Mouse (Mus musculus) liver, embryonic 15.5 days (tissue): ENCODE data around the gene Clcn2. TPM values are rescaled to one million over a fixed set of nuclear protein-coding genes. Genes with fewer than 3 reads are reported as not detected.

ENCODE experiments used
- ATAC-seq: fragments of 200-750 bp; cut with Nextera tagmentation; 2 replicates; pipeline ENCODE4 v1.8.0; 2017; ENCODE audit warnings: moderate number of reproducible peaks, mild to moderate bottlenecking, moderate library complexity; ENCODE audit not compliant: insufficient read depth
- H3K27ac ChIP-seq: fragments of 300-500 bp; sonication (generic); replicated peaks from 2 replicates; pipeline ENCODE4 v1.5.1; 2015; ENCODE audit warnings: mild to moderate bottlenecking, inconsistent platforms
- H3K27me3 ChIP-seq: fragments of 300-500 bp; sonication (generic); 2 replicates; pipeline ENCODE4 v1.6.1; 2015; ENCODE audit warnings: mild to moderate bottlenecking, inconsistent platforms
- H3K36me3 ChIP-seq: fragments of 300-500 bp; sonication (generic); replicated peaks from 2 replicates; pipeline ENCODE4 v1.6.1; 2015; ENCODE audit warnings: moderate library complexity, mild to moderate bottlenecking, inconsistent platforms
- H3K4me1 ChIP-seq: fragments of 300-500 bp; sonication (generic); replicated peaks from 2 replicates; pipeline ENCODE4 v1.6.1; 2015; ENCODE audit warnings: inconsistent platforms
- H3K4me2 ChIP-seq: fragments of 300-500 bp; sonication (generic); 2 replicates; pipeline ENCODE4 v1.6.1; 2015; ENCODE audit warnings: moderate library complexity, mild to moderate bottlenecking, inconsistent platforms
- H3K4me3 ChIP-seq: fragments of 300-500 bp; sonication (generic); replicated peaks from 2 replicates; pipeline ENCODE4 v1.5.1; 2015; ENCODE audit warnings: mild to moderate bottlenecking, inconsistent platforms
- H3K9ac ChIP-seq: fragments of 300-500 bp; sonication (generic); 2 replicates; pipeline ENCODE4 v1.6.1; 2015; ENCODE audit warnings: moderate library complexity, mild to moderate bottlenecking, inconsistent platforms
- H3K9me3 ChIP-seq: fragments of 300-500 bp; sonication (generic); replicated peaks from 2 replicates; pipeline ENCODE4 v1.6.1; 2016; ENCODE audit warnings: inconsistent platforms
- WGBS: fragments of 180-500 bp; shearing (Covaris S2); methylation state at CpG from one replicate; pipeline ENCODE4 v1.1.7; 2015; ENCODE audit warnings: mixed read lengths; ENCODE audit not compliant: insufficient replicate concordance; 5-methylcytosine and 5-hydroxymethylcytosine counted together
- polyA plus RNA-seq: library from polyadenylated mRNA; unstranded; fragments of >200 nt; fragmentation: Nextera tagmentation; extraction: Ambion mirVana; gene quantifications from 2 replicates; pipeline ENCODE4 v1.2.1, GENCODE M21; 2015

Gene Clcn2
- polyA plus RNA-seq, 1 experiment from 2014 or later: 9.5 TPM

GRCm38 (mm10) chr16:20722736-20723135, 5.2 kb upstream of the Clcn2 start:
- H3K9ac ChIP-seq: no peak overlapping the region
- WGBS: 65% methylated on average over 4 of the region's 4 CpGs
- no peak overlapping the region for H3K27ac ChIP-seq
- no peaks in the 10 kb centered on the region for H3K9me3 ChIP-seq
- no peak overlapping the region for H3K4me2 ChIP-seq
- H3K4me3 ChIP-seq: no peak overlapping the region
- 0 out of 2 replicates have a peak, but pooled peaks cover 19% of the 10 kb centered on the region for H3K27me3 ChIP-seq
- H3K4me1 ChIP-seq: peaks cover 22% of the 10 kb centered on the region
- ATAC-seq: no peak
- H3K36me3 ChIP-seq: peaks cover 23% of the 10 kb centered on the region

DNA sequence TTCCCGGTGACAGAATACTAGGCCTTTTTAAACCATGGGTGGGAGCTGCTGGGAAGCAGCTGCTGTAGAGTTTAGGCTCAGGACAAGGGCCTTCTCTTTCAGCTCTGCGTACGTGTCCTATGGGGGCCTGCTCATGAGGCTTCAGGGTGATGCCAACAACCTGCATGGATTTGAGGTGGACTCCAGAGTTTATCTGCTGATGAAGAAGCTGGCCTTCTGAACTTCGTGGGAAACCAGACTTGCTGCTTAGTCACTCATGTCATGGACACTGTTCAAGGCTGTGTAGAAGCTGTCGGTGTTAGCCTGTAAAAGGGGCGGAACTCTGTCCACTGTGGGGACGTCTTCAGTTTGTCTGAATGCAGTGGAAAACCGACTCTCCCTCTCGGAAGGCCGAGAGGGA, 4.3 kb upstream of the Clcn2 start:
- H3K27me3 ChIP-seq: 0 out of 2 replicates have a peak, but pooled peaks cover 16% of the 10 kb centered on the region
- H3K4me3 ChIP-seq: no peak overlapping the region
- no peaks in the 10 kb centered on the region for H3K9me3 ChIP-seq
- WGBS: 74% methylated on average over 10 of the region's 10 CpGs
- H3K9ac ChIP-seq: no peak overlapping the region
- H3K27ac ChIP-seq: no peak overlapping the region
- H3K36me3 ChIP-seq: peaks cover 23% of the 10 kb centered on the region
- H3K4me2 ChIP-seq: no peak overlapping the region
- ATAC-seq: no peak
- H3K4me1 ChIP-seq: peaks cover 28% of the 10 kb centered on the region

- peak overlapping the region; percentile 91 for H3K27ac ChIP-seq
- H3K4me2 ChIP-seq: peak overlapping the region; percentile 100
- peak overlapping the region; percentile 74 for H3K9ac ChIP-seq
- peaks cover 57% of the 10 kb centered on the region for H3K4me1 ChIP-seq
- WGBS: under 1% methylated on average over 18 of the region's 18 CpGs
- ATAC-seq: peak; percentile 15
- H3K9me3 ChIP-seq: no peaks in the 10 kb centered on the region
- H3K36me3 ChIP-seq: peaks cover 23% of the 10 kb centered on the region
- peak overlapping the region; percentile 77 for H3K4me3 ChIP-seq
- H3K27me3 ChIP-seq: no peaks in the 10 kb centered on the region
Observed at GRCm38 (mm10) chr16:20717978-20718670, 578 bp upstream of the Clcn2 start.

DNA sequence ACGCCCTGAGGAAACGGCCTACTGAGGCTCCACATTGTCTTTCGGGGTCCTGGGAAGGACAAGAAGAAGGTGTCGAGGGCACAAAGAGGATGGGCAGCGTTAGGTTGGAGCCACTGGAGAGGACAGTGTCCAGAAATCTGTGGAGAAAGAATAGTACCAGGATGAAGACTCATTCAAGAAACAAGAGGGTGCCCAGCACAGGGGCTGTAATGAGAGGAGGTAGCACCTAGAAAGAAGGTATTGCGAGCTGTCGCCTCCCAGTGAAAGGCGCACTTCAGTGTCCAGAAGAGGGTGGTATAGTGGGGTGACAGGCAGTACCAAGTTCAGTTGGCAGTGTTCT, 735 bp downstream of the Clcn2 start:
- peaks cover 26% of the 10 kb centered on the region for H3K36me3 ChIP-seq
- H3K4me1 ChIP-seq: peaks cover 68% of the 10 kb centered on the region
- no peaks in the 10 kb centered on the region for H3K27me3 ChIP-seq
- ATAC-seq: peak; percentile 17
- H3K4me2 ChIP-seq: peak overlapping the region; percentile 100
- WGBS: 1% methylated on average over 8 of the region's 8 CpGs
- peak overlapping the region; percentile 74 for H3K9ac ChIP-seq
- H3K27ac ChIP-seq: peak overlapping the region; percentile 91
- peak overlapping the region; percentile 77 for H3K4me3 ChIP-seq
- H3K9me3 ChIP-seq: no peaks in the 10 kb centered on the region

DNA sequence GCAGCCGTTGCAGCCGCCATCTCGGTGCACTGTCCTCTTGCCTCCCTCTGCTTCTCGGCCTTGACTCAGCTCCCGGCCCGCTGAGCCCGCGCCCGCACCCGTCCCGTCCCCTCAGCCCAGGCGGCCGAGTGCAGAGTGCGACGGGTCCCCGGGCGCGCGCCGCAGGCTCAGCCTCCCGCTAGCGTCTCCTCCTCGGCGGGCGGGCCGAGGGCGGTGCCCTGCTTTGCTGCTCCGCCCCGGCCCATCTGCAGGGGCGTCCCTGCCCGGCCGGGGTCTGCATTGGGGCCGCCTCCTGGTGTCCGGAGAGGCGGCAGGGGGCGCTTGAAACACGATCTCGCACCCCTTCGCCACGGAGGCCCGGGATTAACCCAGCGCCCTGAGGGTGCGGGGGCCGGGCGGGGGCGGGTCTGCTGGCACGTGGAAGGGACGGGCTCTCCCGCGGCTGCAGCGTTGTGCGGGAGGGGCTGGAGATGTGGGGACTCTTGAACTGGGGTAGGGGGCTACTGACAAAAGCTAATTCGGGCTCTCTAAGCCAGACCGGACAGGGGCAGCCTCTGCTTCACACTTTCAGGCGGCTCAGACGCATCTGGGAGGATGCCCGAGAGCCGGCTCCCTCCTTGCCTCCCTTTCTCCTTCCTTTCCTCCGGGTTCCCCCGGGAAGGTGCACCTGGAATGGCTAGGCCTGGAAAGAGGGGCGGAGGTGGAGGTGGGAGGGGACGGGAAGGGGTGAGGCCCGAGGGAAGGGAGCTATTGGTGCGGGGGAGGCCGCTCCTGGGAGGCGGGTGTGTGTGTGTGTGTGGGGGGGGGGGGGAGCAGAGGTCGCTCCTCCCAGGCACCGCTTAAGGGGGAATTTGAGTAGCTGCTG, 1.3 kb downstream of the Clcn2 start:
- H3K4me2 ChIP-seq: peak overlapping the region; percentile 100
- H3K4me1 ChIP-seq: peaks cover 74% of the 10 kb centered on the region
- peak overlapping the region; percentile 91 for H3K27ac ChIP-seq
- peaks cover 30% of the 10 kb centered on the region for H3K36me3 ChIP-seq
- peak overlapping the region; percentile 74 for H3K9ac ChIP-seq
- peak overlapping the region; percentile 77 for H3K4me3 ChIP-seq
- ATAC-seq: peak; percentile 63
- under 1% methylated on average over 66 of the region's 68 CpGs for WGBS
- no peaks in the 10 kb centered on the region for H3K9me3 ChIP-seq
- no peaks in the 10 kb centered on the region for H3K27me3 ChIP-seq

DNA sequence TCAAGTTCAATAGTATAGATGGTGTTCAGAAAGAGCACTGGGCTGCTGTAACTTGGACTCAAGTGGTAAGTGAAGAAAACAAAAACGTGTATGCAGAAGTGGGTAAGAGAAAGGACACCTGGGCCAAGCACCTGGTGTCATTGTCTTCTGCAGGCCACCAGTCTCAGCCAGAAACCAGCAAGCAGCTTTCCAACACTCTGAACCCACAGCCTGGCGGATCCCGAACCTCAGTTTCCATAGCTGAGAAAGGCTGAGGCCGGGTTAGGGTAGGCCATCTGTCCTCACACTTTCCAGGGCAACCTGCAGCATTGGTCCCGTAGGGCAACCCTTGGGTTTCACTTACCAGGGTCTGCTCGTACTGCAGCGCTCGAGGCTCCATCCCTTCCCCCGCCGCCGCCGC, 2.0 kb downstream of the Clcn2 start:
- H3K4me2 ChIP-seq: peak overlapping the region; percentile 100
- H3K9me3 ChIP-seq: no peaks in the 10 kb centered on the region
- H3K27ac ChIP-seq: peak overlapping the region; percentile 91
- WGBS: 5% methylated on average over 12 of the region's 12 CpGs
- peak overlapping the region; percentile 74 for H3K9ac ChIP-seq
- H3K27me3 ChIP-seq: no peaks in the 10 kb centered on the region
- H3K4me3 ChIP-seq: peak overlapping the region; percentile 77
- peaks cover 30% of the 10 kb centered on the region for H3K36me3 ChIP-seq
- peak; percentile 0; the same call in 1 of the 2 replicates for ATAC-seq
- peaks cover 81% of the 10 kb centered on the region for H3K4me1 ChIP-seq

GRCm38 (mm10) chr16:20715161-20715560, 2.4 kb downstream of the Clcn2 start:
- no peaks in the 10 kb centered on the region for H3K27me3 ChIP-seq
- peak overlapping the region; percentile 77 for H3K4me3 ChIP-seq
- peak overlapping the region; percentile 74 for H3K9ac ChIP-seq
- peak overlapping the region; percentile 100 for H3K4me2 ChIP-seq
- ATAC-seq: no peak
- H3K4me1 ChIP-seq: peaks cover 85% of the 10 kb centered on the region
- WGBS: 63% methylated on average over 2 of the region's 2 CpGs
- H3K9me3 ChIP-seq: no peaks in the 10 kb centered on the region
- H3K27ac ChIP-seq: peak overlapping the region; percentile 91
- H3K36me3 ChIP-seq: peaks cover 30% of the 10 kb centered on the region

- peak overlapping the region; percentile 100 for H3K4me2 ChIP-seq
- H3K27me3 ChIP-seq: no peaks in the 10 kb centered on the region
- peak overlapping the region; percentile 74 for H3K9ac ChIP-seq
- peak overlapping the region; percentile 77 for H3K4me3 ChIP-seq
- H3K4me1 ChIP-seq: peaks cover 91% of the 10 kb centered on the region
- no peaks in the 10 kb centered on the region for H3K9me3 ChIP-seq
- 57% methylated on average over 11 of the region's 11 CpGs for WGBS
- no peak for ATAC-seq
- peaks cover 33% of the 10 kb centered on the region for H3K36me3 ChIP-seq
- peak overlapping the region; percentile 91 for H3K27ac ChIP-seq
Observed at GRCm38 (mm10) chr16:20714307-20715080, 3.1 kb downstream of the Clcn2 start.

GRCm38 (mm10) chr16:20712889-20713288, 4.7 kb downstream of the Clcn2 start:
- H3K27ac ChIP-seq: peak overlapping the region; percentile 82
- 26% methylated on average over 7 of the region's 7 CpGs for WGBS
- peak overlapping the region; percentile 100 for H3K4me2 ChIP-seq
- peak; percentile 14 for ATAC-seq
- H3K9me3 ChIP-seq: no peaks in the 10 kb centered on the region
- peaks cover 95% of the 10 kb centered on the region for H3K4me1 ChIP-seq
- peaks cover 49% of the 10 kb centered on the region for H3K36me3 ChIP-seq
- peak overlapping the region; percentile 77 for H3K4me3 ChIP-seq
- no peaks in the 10 kb centered on the region for H3K27me3 ChIP-seq
- peak overlapping the region; percentile 74 for H3K9ac ChIP-seq

DNA sequence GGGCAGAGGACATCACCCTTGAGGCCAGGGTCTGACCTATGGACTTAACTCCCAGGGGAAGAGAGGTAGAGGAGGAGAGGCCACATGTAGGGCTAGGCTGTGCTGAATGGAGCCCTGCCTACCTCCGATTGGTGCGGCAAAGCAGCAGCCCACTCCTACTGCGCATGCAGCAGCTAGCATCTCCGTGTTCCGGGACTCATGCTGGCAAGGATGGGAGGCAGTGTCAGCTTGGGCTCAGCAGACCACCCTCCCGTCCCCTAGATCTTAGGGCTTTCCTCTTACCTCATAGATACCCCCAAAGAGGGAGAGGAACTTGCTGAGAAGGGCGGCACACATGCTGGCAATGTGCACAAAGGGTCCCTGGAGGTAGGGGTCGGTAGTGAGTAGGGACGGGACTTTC, 5.4 kb downstream of the Clcn2 start:
- Histone ChIP-seq H3K4me3 (no peak overlapping the region), H3K9me3 (no peaks in the 10 kb centered on the region), H3K27me3 (no peaks in the 10 kb centered on the region), H3K9ac (peak overlapping the region; percentile 74; the same call in 1 of the 2 replicates), H3K4me2 (peak overlapping the region; percentile 100), H3K27ac (peak overlapping the region; percentile 82; the same call in 1 of the 2 replicates), H3K36me3 (peaks cover 56% of the 10 kb centered on the region), H3K4me1 (peaks cover 98% of the 10 kb centered on the region)
- ATAC-seq: no peak
- 79% methylated on average over 9 of the region's 9 CpGs for WGBS
